Mouse (Mus musculus): ENCODE measurements around the gene Cela1.

DNA sequence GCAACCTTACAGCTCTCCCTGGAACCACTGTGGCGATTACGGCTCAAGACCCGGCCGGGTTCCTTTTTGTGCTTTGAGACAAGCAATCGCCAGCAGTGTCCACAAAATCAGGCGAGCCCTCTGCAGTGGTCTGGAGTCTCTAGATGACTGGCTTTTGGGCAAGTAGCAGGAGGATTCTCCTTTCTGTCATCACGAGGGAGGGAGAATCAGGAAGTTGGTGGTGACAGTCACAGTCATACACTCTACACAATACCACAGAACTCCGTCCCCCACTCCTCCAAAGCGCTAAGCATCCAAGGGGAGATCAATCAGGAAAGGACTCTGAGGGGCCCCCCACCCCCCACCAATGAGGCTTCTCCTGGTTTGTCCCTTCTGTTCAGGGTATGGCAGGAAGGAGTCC is 40.9 kb upstream of the Cela1 start:
- TF ChIP-seq CTCF (IDR thresholded peaks at IDR 0.05; ENCODE audit: low read depth, low read length) (no peak), TAL1 (conservative IDR thresholded peaks at IDR 0.05; ENCODE audit: low read depth, low read length) (no peak), GATA2 (IDR thresholded peaks at IDR 0.05; ENCODE audit: borderline replicate concordance, low read depth, low read length) (no peak)
